Mouse (Mus musculus): ENCODE measurements around the gene Glud1.

- no peak for TF ChIP-seq CEBPB (IDR thresholded peaks at IDR 0.05; ENCODE audit: low read depth)
- no peak for TF ChIP-seq USF1 (IDR thresholded peaks at IDR 0.05; ENCODE audit: low read depth)
- no peak for TF ChIP-seq CTCF (IDR thresholded peaks at IDR 0.05; ENCODE audit: control insufficient read depth, insufficient read depth, insufficient read length)
- TF ChIP-seq MAX (IDR thresholded peaks at IDR 0.05) = no peak
These were observed 61.2 kb downstream of the Glud1 start for GRCm38 (mm10) chr14:34371763-34372162.
